Mouse (Mus musculus) ovary, postnatal 14 days (tissue): ENCODE measurements around the gene Slc37a4.
"Not testable (repeated sequence)": the region's sequence is repeated elsewhere in the genome, so short reads cannot be mapped to it uniquely, and the experiment has no call there.

ENCODE experiments used
- DNase-seq: peaks from one replicate; pipeline ENCODE4 v3.0.0; 2022; ENCODE audit warnings: low spot score

Gene Slc37a4

DNA sequence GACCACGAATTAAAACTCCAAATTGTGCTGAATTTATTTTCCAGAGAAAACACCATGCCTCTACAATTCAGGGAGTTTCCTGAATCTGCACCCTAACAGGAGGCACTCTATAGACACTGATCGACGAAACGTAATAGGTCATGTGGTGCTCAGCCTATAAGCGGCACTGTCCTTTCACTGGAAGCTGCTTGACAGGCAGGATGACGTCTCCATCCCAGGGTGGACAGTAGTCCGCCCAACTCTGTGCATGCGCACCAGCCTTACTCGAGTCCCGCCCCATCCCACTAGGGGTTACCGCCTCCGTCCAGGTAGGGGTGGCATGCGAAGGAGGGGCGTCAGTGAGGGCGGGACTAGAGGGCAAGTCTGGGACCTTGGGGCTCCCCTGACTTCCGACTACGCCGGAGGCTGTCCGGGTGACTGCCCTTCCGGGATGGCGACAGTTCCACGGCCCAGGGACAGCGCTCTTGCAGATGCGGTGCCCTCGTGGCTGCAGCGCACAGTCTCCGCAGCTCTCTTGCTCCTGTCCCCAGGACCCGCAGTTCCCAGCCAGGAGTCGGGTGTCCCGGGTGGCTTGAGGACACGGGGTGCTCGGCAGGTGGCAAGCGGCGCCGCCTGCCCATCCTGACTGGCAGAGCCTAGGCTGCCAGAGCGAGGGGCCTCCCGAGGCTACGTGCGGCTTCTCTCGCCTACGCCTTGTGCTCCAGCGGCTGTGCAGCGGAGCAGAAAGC lies at the start of gene Slc37a4:
TSS of gene Slc37a4 (plus strand) at position 169 of the 728 bp plus-strand sequence.
- DNase-seq = peak; percentile 75

DNA sequence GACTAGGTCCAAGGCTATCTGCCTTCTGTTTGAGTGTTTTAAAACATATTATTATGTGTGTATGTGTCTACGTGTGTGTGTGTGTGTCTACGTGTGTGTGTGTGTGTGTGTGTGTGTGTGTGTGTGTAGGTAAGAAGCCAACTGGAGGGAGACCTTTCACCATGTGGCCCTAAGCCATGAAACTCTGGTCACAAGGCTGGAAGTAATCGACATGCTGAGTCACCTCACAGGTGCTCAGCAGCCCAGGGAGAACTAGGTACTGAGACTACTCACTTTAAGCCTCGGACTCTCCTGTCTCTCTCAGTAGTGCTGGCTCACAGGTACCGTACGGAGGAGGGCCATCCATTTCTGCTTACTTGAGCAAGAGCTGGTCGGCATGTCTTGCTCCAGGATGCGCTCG lies 49.5 kb upstream of the Slc37a4 start:
- no peak for DNase-seq

DNA sequence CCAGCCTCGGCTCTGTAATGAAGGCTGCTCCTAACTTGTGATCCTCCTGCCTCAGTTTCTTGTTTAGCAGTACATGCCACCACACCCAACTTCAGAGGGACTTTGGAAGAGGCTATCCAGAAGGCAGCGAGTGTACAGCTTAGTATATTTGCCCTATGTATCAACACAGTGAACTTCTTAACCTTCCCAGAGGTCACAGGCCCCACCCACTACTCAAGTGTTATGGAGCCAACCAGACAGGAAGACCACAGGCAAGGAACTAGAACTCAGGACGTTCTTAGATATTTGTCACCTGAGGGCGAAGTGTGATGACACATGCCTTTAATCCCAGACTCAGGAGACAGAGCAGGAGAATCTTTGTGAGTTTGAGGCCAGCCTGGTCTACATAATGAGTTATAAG lies 49.0 kb upstream of the Slc37a4 start:
- no peak for DNase-seq

DNA sequence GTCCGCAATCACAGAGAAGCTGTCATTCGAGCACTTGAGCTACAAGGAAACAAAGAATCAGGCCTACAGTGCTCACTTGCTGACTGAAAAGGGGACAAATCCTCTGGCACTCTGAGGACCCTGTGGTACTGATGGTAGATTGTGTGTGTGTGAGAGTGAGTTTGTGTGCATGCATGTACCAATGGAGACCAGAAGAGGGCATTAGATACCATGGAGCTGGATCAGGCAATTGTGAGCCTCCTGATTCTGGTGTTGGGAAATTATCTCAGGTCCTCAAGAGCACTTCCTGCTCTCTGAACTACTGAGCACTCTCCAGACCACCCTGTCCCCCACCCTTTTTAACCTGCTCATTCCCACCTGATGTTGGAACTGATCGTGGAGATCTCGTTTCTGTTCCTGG lies 48.1 kb upstream of the Slc37a4 start:
- no peak for DNase-seq

DNA sequence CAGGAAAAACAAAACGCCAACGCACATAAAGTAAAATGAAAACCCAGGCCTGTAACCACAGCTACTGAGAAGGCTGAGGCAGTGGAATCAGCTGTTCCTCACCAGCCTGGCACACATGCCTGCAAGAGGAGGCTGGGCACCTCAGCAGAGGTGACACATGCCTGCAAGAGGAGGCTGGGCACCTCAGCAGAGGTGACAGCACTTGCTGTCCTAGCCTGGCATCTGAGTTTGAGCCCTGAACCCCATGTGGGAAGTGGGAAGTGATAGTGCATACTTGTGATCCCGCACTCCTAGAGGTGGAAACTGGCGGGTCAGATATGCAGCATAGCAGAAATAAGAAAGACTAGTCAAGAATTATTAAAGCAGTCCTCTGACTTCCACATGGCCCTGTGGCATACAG lies 45.3 kb upstream of the Slc37a4 start:
- no peak for DNase-seq

DNA sequence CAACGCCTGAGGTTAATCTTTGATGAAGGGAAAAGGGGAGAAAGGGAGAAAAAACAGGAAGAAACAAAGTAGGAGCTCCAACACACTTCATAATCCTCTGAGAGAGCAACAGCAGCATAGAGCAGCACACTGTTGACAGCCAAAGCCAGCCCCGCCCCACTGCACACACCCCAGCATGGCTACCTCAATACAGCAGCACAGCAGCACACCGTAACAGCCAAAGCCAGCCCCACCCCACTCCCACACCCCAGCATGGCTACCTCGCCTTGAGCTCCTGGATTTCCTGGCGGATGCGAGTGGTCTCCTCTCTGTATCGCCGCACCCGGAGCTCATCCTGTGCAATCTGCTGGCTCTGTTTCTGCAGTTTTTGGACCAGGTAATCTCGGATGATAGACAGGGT lies 44.3 kb upstream of the Slc37a4 start:
- no peak for DNase-seq

DNA sequence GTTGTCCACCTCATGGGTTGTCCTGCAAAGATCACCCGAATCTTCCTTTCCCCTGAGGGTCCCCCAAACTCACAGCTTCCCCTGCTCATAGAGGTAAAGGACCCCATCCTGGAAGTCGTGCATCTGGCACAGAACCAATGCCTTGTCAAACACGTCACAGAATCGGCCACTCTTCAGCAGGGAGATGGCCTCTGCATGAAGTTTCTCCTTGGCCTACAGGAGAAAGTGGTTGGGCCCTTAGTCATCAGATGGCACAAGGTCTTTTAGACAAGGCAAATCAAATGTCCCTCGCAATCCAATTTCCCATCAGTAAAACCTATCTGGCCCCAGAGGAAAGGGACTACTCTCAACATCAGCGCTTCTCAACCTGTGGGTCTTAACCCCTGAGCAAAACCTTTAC lies 43.5 kb upstream of the Slc37a4 start:
- DNase-seq = no peak

DNA sequence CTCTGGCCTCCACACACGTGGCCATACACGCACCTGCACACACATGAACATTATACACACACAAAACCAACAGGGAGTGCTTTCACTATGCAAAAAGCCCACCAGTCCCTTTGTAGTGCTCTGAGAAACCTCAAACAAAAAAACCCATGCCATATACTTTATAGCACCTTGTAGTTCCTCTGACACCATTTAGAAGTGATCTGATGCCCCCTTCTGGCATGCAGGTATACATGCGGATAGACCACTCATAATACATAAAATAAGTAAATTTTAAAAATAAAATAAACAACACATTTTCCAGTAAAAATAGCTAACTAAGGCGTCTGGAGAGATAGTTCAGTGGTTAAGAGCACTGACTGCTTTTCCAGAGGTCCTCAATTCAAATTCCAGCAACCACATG lies 39.4 kb upstream of the Slc37a4 start:
- DNase-seq = no peak

DNA sequence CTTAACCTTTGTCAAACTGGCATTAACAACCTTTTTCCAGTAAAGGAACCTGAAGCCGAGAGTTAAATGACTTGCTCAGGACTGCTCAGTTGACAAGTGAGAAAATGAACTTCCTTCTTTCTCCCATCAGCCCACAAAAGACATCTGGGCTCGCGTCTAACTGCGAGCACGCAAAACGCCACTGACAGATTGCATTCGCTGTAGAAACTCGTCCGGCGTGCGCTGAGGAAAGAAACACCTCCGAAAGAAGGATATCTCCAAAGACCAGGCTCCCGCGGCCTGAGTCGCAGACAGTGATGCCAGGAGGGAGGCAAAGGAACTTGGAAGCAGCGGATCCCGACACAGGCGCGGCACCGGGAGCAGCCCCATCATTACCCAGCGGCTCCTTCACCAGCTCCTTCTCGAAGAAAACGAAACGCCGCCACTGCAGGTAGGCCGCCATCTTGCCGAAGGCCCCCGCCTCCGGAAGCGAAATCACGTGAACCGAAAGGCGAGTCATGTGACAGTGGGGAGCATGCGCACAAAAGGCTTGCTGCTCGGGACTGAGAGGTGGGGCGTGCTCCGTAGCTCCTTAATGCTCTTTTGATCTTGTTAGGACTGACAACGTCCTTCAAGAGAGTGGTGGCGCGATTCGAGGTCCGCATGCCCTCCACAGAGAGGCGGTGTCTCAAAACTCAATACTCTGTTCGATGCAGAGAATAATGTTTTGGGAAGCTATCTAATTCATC lies 35.3 kb upstream of the Slc37a4 start, which contains the start of gene Vps11:
TSS of gene Vps11 (minus strand) at position 481 of the 728 bp plus-strand sequence.
- peak; percentile 92 for DNase-seq

DNA sequence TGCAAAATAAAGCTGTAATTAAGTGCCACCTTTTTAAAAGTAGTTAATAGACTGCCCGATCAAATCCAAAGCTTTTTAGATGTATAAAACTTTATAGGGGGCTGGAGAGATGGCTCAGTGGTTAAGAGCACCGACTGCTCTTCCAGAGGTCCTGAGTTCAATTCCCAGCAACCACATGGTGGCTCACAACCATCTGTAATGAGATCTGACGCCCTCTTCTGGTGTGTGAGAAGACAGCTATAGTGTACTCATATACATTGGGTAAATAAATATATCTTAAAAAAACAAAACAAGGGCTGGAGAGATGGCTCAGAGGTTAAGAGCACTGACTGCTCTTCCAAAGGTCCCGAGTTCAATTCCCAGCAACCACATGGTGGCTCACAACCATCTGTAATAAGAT lies 34.7 kb upstream of the Slc37a4 start:
- DNase-seq = not testable (repeated sequence)

DNA sequence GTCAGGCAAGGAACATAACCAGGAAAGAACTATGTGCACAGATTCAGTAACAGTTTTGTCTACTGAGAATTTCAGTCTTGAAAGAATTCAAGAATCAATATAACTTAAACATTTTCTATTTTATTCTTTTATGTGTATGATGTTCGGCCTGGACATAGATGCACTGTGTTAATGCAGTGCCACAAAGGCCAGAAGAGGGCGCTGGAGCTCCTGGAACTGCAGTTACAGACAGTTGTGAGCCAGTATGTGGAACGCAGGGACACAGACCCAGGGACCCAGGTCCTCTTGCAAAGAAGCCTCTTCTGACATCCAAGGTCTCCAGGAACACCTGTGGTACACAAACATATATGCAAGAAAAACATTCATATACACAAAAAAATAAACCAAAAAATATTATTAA lies 32.2 kb upstream of the Slc37a4 start:
- DNase-seq = no peak

DNA sequence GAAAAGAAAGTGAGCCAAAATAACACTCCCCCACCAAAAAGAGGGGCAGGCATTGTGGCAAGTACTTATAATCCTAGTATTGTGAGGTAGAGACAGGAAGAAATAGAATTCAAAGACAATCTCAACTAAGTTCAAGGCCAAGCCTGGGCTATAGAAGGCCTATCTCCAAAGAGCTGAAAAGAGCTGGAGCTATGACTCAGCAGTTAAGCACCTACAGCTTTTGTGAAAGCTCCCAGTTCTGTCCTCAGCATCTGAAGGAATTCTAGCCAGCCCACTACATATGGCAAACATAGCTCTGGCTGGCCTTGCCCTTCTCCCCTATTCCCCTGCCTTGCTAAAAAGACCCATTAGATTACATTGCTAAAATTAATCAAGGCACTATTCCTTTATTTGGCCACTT lies 23.3 kb upstream of the Slc37a4 start:
- DNase-seq = no peak

DNA sequence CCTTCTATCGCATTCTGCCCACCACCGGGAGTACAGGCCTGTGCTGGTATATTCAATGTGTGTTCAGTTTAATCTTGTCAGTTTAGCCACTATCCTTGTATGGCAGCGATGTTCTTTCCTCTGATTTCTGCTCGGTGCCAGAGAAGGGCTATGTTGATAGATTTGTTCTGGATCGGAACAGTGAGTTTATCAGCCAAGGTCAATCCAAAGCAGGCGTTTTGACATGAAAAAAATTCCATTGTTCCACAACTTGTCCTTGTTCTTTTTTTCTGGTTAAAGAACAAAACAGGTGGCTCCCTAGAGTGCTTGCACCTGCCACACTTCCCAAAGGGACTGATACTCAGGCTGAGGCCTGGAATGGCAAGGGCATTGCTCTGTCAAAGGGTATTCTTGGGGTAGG lies 20.5 kb upstream of the Slc37a4 start:
- DNase-seq = no peak

DNA sequence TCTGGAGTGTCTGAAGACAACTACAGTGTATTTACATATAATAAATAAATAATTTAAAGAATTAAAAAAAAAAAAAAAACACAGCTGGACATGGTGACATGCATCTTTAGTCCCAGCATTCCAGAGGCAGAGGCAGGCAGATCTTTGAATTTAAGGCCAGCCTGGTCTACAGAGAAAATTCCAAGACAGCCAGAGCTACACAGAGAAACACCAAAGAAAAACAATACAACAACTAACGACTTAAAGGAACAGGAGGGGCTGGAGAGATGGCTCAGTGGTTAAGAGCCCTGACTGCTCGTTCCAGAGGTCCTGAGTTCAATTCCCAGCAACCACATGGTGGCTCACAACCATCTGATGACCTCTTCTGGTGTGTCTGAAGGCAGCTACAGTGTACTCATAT lies 19.3 kb upstream of the Slc37a4 start:
- not testable (repeated sequence) for DNase-seq

DNA sequence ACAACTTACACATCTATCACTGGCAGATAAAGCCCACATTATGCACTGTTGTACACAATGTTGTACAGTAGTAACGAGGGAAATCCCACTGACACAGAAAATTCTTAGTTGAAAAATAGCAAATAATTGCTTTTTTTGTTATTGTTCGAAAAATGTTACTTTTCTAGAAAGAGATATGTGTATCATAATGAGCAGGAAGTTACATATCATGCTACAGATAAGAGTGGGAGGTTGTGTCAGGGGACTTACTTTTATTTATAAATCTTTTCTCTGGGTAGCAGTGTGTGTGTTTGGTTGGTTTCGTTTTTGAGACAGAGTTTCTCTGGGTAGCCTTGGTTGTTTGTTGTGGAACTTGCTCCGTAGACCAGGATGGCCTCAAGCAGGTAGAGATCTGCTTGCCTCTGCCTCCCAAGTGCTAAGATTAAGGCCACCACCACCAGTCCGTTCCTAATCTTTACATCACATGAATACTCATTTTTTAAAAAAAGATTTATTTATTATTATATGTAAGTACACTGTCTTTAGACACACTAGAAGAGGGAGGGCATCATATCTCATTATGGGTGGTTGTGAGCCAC lies 18.4 kb upstream of the Slc37a4 start:
- no peak for DNase-seq

DNA sequence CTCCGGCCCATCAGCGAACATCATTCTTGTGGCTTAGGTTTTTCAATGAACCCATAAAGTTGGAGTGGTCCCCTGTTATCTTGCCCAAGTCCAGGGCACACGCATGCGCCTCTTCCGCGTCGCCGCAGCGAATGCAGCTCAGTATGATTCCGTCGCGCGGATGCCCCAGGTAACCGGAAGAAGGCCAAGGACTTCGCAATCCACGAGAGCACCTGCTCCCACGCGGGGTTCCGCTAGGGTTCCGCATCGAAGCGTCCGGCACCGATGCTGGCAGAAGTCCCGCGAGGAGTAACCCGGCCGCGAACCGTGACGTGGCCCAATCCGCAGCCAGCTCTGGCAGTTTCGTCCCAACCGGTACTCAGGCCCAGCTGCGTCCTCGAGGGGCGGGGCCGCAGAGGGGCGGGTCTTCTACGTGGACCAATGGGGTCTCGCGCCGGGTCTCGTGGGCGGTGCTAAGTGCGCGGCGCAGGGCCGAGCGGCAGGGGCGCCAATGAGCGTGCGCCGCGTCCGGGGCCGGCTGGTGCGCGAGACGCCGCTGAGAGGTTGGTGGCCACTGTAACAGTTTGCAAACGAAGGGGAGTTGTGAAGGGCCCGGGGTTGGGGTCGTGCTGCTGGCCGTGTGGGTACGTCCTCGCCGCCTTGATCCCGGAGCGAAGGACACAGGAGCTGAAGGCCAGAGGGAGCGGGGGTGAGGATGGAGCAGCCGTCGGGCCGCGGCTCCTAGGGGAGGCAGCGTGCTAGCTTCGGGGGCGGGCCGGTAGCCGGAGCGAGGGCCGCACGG lies 17.4 kb upstream of the Slc37a4 start, which contains the start of gene Hyou1:
TSS of gene Hyou1 (plus strand) at position 437 of the 781 bp plus-strand sequence.
- peak; percentile 98 for DNase-seq

DNA sequence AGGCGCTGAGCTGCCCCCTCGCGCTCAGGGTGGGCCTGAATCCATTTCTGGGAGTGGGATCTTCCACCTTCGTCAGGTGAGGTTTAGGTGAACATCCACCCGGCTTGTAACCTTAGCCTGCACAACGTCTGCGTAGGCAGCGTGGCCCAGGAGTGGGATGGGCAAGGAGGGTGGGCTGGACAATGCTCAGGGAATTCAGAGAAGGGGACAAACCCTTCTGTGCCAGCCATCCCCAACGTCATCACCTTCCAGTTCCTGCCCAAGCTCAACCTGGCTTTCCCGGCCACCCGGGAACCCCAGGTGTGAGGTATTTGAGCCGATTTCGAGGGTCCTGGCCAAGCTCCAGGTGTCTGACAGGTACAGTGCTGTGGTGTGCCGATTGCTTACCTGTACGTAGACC lies 16.8 kb upstream of the Slc37a4 start:
- no peak for DNase-seq

DNA sequence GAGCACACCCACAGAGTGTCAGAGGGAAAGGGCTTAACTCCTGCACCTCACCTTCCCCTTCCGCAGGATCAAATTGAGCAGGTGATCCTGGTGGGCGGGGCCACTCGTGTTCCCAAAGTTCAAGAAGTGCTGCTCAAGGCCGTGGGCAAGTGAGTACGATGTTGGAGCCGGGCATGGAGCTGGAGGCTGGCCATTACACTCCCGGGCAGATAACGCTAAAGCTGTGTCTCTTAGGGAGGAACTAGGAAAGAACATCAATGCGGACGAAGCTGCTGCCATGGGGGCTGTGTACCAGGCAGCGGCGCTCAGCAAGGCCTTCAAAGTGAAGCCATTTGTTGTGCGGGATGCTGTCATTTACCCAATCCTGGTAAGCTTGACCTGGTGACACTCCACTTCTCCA lies 12.1 kb upstream of the Slc37a4 start:
- DNase-seq = no peak

DNA sequence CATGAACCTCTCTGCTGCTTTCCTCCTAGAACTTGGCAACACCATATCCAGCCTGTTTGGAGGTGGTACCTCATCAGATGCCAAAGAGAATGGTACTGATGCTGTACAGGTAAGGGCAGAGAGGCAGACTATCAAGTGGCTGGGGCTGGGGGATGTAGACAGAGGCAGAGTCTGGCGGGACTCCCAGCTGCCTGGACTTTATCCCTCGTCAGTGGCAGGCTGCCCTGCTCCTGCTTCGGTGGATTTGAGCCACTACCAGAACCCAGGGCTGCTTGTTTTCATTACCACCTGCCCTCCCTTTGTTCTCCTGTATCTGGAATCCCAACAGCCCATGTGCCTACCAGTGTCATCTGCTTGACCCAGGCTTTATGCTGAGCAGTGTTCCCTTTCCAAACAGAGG lies 9.4 kb upstream of the Slc37a4 start:
- DNase-seq = no peak

DNA sequence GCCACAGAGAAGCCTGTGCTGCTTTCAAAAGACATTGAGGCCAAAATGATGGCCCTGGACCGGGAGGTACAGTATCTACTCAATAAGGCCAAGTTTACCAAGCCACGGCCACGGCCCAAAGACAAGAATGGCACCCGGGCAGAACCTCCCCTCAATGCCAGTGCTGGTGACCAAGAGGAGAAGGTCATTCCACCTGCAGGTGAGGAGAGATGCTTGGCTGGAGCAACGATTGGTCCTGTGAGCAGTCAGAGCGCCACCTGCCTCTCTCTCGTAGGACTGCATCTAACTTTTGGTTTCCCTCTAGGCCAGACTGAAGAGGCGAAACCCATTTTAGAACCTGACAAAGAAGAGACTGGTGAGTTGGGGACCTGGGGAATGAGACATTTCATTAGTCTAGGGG lies 7.4 kb upstream of the Slc37a4 start:
- DNase-seq = no peak

DNA sequence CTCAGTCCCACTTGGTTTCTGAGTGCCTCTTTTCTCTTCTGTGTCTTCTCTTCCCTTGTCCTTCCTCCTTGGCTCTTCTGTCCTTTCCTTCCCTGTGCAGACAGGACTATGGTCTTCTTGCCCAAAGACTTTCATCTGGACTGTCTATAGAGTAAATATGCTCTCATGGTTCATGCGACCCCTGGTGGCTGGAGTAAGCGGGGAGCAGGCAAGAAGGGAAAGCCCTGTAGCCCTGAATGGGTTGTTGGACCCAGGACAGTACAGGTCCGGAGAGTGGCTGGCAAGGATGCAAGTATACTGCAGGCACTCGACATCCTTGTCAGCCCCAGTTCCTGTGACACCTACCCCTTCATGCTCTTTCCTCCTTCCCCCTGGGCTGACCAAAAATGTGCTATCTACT lies 5.2 kb upstream of the Slc37a4 start:
- DNase-seq = peak; percentile 61

DNA sequence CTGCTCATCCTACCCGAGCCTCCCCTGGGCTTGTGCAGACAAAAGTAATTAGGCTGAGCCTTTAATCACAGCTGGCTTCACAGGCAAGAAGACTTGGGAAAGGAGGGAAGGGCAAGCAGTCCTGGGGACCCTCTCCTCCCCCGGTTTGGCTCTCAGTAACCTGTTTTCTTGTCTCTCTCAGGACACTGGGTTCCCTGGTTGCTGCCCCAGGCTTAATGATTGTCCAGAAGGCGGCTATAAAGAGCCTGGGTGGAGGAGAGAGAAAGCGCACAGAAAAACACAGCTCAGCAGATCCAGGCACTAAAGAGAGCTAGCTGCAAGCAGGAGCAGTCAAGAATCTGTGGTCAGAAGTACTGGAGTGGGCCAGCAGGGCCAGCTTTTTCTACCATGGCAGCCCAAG lies 1.4 kb downstream of the Slc37a4 start:
- no peak for DNase-seq
